Mouse (Mus musculus): ENCODE results near the gene Chmp1a. TPM values are rescaled to one million over a fixed set of nuclear protein-coding genes. Genes with fewer than 3 reads are reported as not detected.
A peak's percentile ranks its signal among the peaks of the same experiment; 100 is the strongest.
"Not testable (repeated sequence)": the region's sequence is repeated elsewhere in the genome, so short reads cannot be mapped to it uniquely, and the experiment has no call there.

Gene Chmp1a
- total RNA-seq (2014; rRNA removed; ENCODE audit: low replicate concordance), result 121 and 131 TPM in 2 replicates
- polyA plus RNA-seq (2015; fragmentation: Nextera tagmentation; extraction: Ambion mirVana), result 91.0 and 94.3 TPM in 2 replicates

GRCm38 (mm10) chr8:123212321-123213117, at the start of gene Chmp1a, which contains the start of gene Spata33:
Gene Chmp1a, minus strand, starts transcription at chr8:123212763.
Gene Spata33, plus strand, starts transcription at chr8:123212832.
- peaks cover 28% of the 10 kb centered on the region for H3K36me3 ChIP-seq (replicated peaks; ENCODE audit: control insufficient read depth, insufficient read depth, low read length)
- H3K4me2 ChIP-seq (ENCODE audit: low read depth, low read length), result peak within 1 kb of the TSS; percentile 84
- DNase-seq (ENCODE audit: low spot score) (peak; percentile 88), ATAC-seq (ENCODE audit: insufficient read depth, low read depth) (peak; percentile 91)
- no peaks in the 10 kb centered on the region for H3K27me3 ChIP-seq (ENCODE audit: control insufficient read depth, insufficient read depth, low read length)
- H3K9me3 ChIP-seq (replicated peaks; ENCODE audit: control insufficient read depth, low read length), result no peaks in the 10 kb centered on the region
- peak within 1 kb of the TSS; percentile 68 for H3K27ac ChIP-seq (ENCODE audit: low read depth)
- H3K9ac ChIP-seq (replicated peaks; ENCODE audit: low read depth, low read length), result peak within 1 kb of the TSS; percentile 93
- WGBS, result under 1% methylated on average over 76 of the region's 76 CpGs
- H3K4me1 ChIP-seq (ENCODE audit: control insufficient read depth, insufficient read depth), result peaks cover 31% of the 10 kb centered on the region
- peak; percentile 91 for TF ChIP-seq EP300 (IDR thresholded peaks at IDR 0.05; ENCODE audit: low read depth)
- peak; percentile 39 for TF ChIP-seq CTCF (IDR thresholded peaks at IDR 0.05; ENCODE audit: low read depth)
- H3K4me3 ChIP-seq (ENCODE audit: low read depth, low read length), result peak within 1 kb of the TSS; percentile 83

- H3K4me1 ChIP-seq (ENCODE audit: control insufficient read depth, insufficient read depth), result peaks cover 17% of the 10 kb centered on the region
- WGBS, result 88% methylated on average over 8 of the region's 8 CpGs
- ATAC-seq (ENCODE audit: insufficient read depth, low read depth), result not testable (repeated sequence)
Observed at GRCm38 (mm10) chr8:123257593-123257992, 45.0 kb upstream of the Chmp1a start.

GRCm38 (mm10) chr8:123257114-123257513, 44.6 kb upstream of the Chmp1a start:
- ATAC-seq (ENCODE audit: insufficient read depth, low read depth) (no peak), DNase-seq (ENCODE audit: low spot score) (no peak)
- H3K27ac ChIP-seq (ENCODE audit: low read depth), result no peak overlapping the region
- peaks cover 51% of the 10 kb centered on the region for H3K36me3 ChIP-seq (replicated peaks; ENCODE audit: control insufficient read depth, insufficient read depth, low read length)
- H3K4me1 ChIP-seq (ENCODE audit: control insufficient read depth, insufficient read depth), result peaks cover 17% of the 10 kb centered on the region
- 82% methylated on average over 3 of the region's 3 CpGs for WGBS
- H3K4me3 ChIP-seq (ENCODE audit: low read depth, low read length), result no peak overlapping the region
- no peak overlapping the region for H3K4me2 ChIP-seq (ENCODE audit: low read depth, low read length)
- H3K9ac ChIP-seq (replicated peaks; ENCODE audit: low read depth, low read length), result no peak overlapping the region
- no peak for TF ChIP-seq CTCF (IDR thresholded peaks at IDR 0.05; ENCODE audit: low read depth)
- no peak for TF ChIP-seq EP300 (IDR thresholded peaks at IDR 0.05; ENCODE audit: low read depth)
- no peaks in the 10 kb centered on the region for H3K27me3 ChIP-seq (ENCODE audit: control insufficient read depth, insufficient read depth, low read length)
- no peaks in the 10 kb centered on the region for H3K9me3 ChIP-seq (replicated peaks; ENCODE audit: control insufficient read depth, low read length)

More at GRCm38 (mm10) chr8:123257593-123257992, 45.0 kb upstream of the Chmp1a start:
- not testable (repeated sequence) for H3K9me3 ChIP-seq (replicated peaks; ENCODE audit: control insufficient read depth, low read length); H3K27me3 ChIP-seq (ENCODE audit: control insufficient read depth, insufficient read depth, low read length); H3K4me2 ChIP-seq (ENCODE audit: low read depth, low read length); H3K9ac ChIP-seq (replicated peaks; ENCODE audit: low read depth, low read length); H3K27ac ChIP-seq (ENCODE audit: low read depth); DNase-seq (ENCODE audit: low spot score); H3K4me3 ChIP-seq (ENCODE audit: low read depth, low read length)
- peaks cover 49% of the 10 kb centered on the region for H3K36me3 ChIP-seq (replicated peaks; ENCODE audit: control insufficient read depth, insufficient read depth, low read length)

GRCm38 (mm10) chr8:123255170-123255569, 42.6 kb upstream of the Chmp1a start:
- peaks cover 54% of the 10 kb centered on the region for H3K36me3 ChIP-seq (replicated peaks; ENCODE audit: control insufficient read depth, insufficient read depth, low read length)
- peak overlapping the region; percentile 98 for H3K4me2 ChIP-seq (ENCODE audit: low read depth, low read length)
- peaks cover 17% of the 10 kb centered on the region for H3K4me1 ChIP-seq (ENCODE audit: control insufficient read depth, insufficient read depth)
- DNase-seq (ENCODE audit: low spot score), result no peak
- H3K4me3 ChIP-seq (ENCODE audit: low read depth, low read length), result peak overlapping the region; percentile 86
- WGBS, result 66% methylated on average over 6 of the region's 6 CpGs
- H3K27me3 ChIP-seq (ENCODE audit: control insufficient read depth, insufficient read depth, low read length), result no peaks in the 10 kb centered on the region
- H3K9ac ChIP-seq (replicated peaks; ENCODE audit: low read depth, low read length), result peak overlapping the region; percentile 79
- no peak for ATAC-seq (ENCODE audit: insufficient read depth, low read depth)
- H3K27ac ChIP-seq (ENCODE audit: low read depth), result no peak overlapping the region
- no peaks in the 10 kb centered on the region for H3K9me3 ChIP-seq (replicated peaks; ENCODE audit: control insufficient read depth, low read length)
- no peak for TF ChIP-seq EP300 (IDR thresholded peaks at IDR 0.05; ENCODE audit: low read depth)
- TF ChIP-seq CTCF (IDR thresholded peaks at IDR 0.05; ENCODE audit: low read depth), result no peak; the same call in 1 of the 2 replicates

GRCm38 (mm10) chr8:123254099-123254885, 41.7 kb upstream of the Chmp1a start, which contains the start of the genes Zfp276 and Vps9d1:
Gene Zfp276, plus strand, starts transcription at chr8:123254195.
Gene Vps9d1, minus strand, starts transcription at chr8:123254348.
- Histone ChIP-seq H3K4me3 (ENCODE audit: low read depth, low read length) (peak within 1 kb of the TSS; percentile 86), H3K27ac (ENCODE audit: low read depth) (peak within 1 kb of the TSS; percentile 90), H3K27me3 (ENCODE audit: control insufficient read depth, insufficient read depth, low read length) (no peaks in the 10 kb centered on the region), H3K4me1 (ENCODE audit: control insufficient read depth, insufficient read depth) (peaks cover 17% of the 10 kb centered on the region), H3K9me3 (replicated peaks; ENCODE audit: control insufficient read depth, low read length) (no peaks in the 10 kb centered on the region), H3K36me3 (replicated peaks; ENCODE audit: control insufficient read depth, insufficient read depth, low read length) (peaks cover 54% of the 10 kb centered on the region), H3K4me2 (ENCODE audit: low read depth, low read length) (peak within 1 kb of the TSS; percentile 98), H3K9ac (replicated peaks; ENCODE audit: low read depth, low read length) (peak within 1 kb of the TSS; percentile 79)
- DNase-seq (ENCODE audit: low spot score) (peak; percentile 77), ATAC-seq (ENCODE audit: insufficient read depth, low read depth) (peak; percentile 95)
- WGBS, result under 1% methylated on average over 88 of the region's 99 CpGs
- TF ChIP-seq EP300 (IDR thresholded peaks at IDR 0.05; ENCODE audit: low read depth) (no peak), CTCF (IDR thresholded peaks at IDR 0.05; ENCODE audit: low read depth) (no peak)
